Mouse (Mus musculus): ENCODE measurements around the gene Gm10840. TPM values are rescaled to one million over a fixed set of nuclear protein-coding genes. Genes with fewer than 3 reads are reported as not detected.
"Not testable (repeated sequence)": the region's sequence is repeated elsewhere in the genome, so short reads cannot be mapped to it uniquely, and the experiment has no call there.

Gm10840 gene
- total and polyA plus RNA-seq, 2 experiments, result not detected

GRCm38 (mm10) chr11:106125827-106126226 is 34.8 kb upstream of the Gm10840 start:
- no peak overlapping the region for H3K4me3 ChIP-seq (ENCODE audit: insufficient read depth, low read depth, low read length)
- no peak overlapping the region for H3K27ac ChIP-seq (replicated peaks; ENCODE audit: insufficient read depth, low read depth, low read length)
- H3K79me2 ChIP-seq (ENCODE audit: control insufficient read depth, insufficient read depth, low read length), result no peaks in the 10 kb centered on the region; the same call in 1 of the 2 replicates
- peaks cover 39% of the 10 kb centered on the region for H3K36me3 ChIP-seq (ENCODE audit: control insufficient read depth, insufficient read depth, low read length)
- H3K27me3 ChIP-seq (ENCODE audit: control insufficient read depth, insufficient read depth, low read length), result no peaks in the 10 kb centered on the region
- TF ChIP-seq POLR2A (IDR thresholded peaks at IDR 0.05; ENCODE audit: extremely low read depth, insufficient read depth, low read length), result no peak
- TF ChIP-seq CTCF (IDR thresholded peaks at IDR 0.05; ENCODE audit: low read depth, low read length), result no peak
- 74% methylated on average over 1 of the region's 1 CpGs for WGBS
- H3K4me1 ChIP-seq (ENCODE audit: control insufficient read depth, insufficient read depth, low read length), result no peaks in the 10 kb centered on the region
- no peak overlapping the region for H3K9ac ChIP-seq (ENCODE audit: low read depth, low read length)
- no peak for DNase-seq (ENCODE audit: extremely low read depth, low read depth, low spot score)

- not testable (repeated sequence) for H3K4me1 ChIP-seq (ENCODE audit: control insufficient read depth, insufficient read depth, low read length); H3K27ac ChIP-seq (replicated peaks; ENCODE audit: insufficient read depth, low read depth, low read length); H3K9ac ChIP-seq (ENCODE audit: low read depth, low read length); H3K79me2 ChIP-seq (ENCODE audit: control insufficient read depth, insufficient read depth, low read length); H3K27me3 ChIP-seq (ENCODE audit: control insufficient read depth, insufficient read depth, low read length); DNase-seq (ENCODE audit: extremely low read depth, low read depth, low spot score); H3K4me3 ChIP-seq (ENCODE audit: insufficient read depth, low read depth, low read length)
- H3K36me3 ChIP-seq (ENCODE audit: control insufficient read depth, insufficient read depth, low read length), result peaks cover 40% of the 10 kb centered on the region
- 97% methylated on average over 6 of the region's 6 CpGs for WGBS
Observed at GRCm38 (mm10) chr11:106126727-106127373, 33.8 kb upstream of the Gm10840 start.

GRCm38 (mm10) chr11:106129477-106129876 is 31.2 kb upstream of the Gm10840 start:
- H3K36me3 ChIP-seq (ENCODE audit: control insufficient read depth, insufficient read depth, low read length), result peaks cover 28% of the 10 kb centered on the region
- no peaks in the 10 kb centered on the region; the same call in none of the 2 replicates for H3K4me1 ChIP-seq (ENCODE audit: control insufficient read depth, insufficient read depth, low read length)
- no peak overlapping the region for H3K4me3 ChIP-seq (ENCODE audit: insufficient read depth, low read depth, low read length)
- DNase-seq (ENCODE audit: extremely low read depth, low read depth, low spot score), result no peak
- H3K79me2 ChIP-seq (ENCODE audit: control insufficient read depth, insufficient read depth, low read length), result no peaks in the 10 kb centered on the region; the same call in 1 of the 2 replicates
- H3K27me3 ChIP-seq (ENCODE audit: control insufficient read depth, insufficient read depth, low read length), result no peaks in the 10 kb centered on the region
- no peak overlapping the region for H3K9ac ChIP-seq (ENCODE audit: low read depth, low read length)
- no peak for TF ChIP-seq CTCF (IDR thresholded peaks at IDR 0.05; ENCODE audit: low read depth, low read length)
- TF ChIP-seq POLR2A (IDR thresholded peaks at IDR 0.05; ENCODE audit: extremely low read depth, insufficient read depth, low read length), result no peak
- H3K27ac ChIP-seq (replicated peaks; ENCODE audit: insufficient read depth, low read depth, low read length), result no peak overlapping the region
- WGBS, result 80% methylated on average over 1 of the region's 1 CpGs

- peaks cover 6% of the 10 kb centered on the region for H3K4me1 ChIP-seq (ENCODE audit: control insufficient read depth, insufficient read depth, low read length)
- no peak overlapping the region for H3K9ac ChIP-seq (ENCODE audit: low read depth, low read length)
- no peak for DNase-seq (ENCODE audit: extremely low read depth, low read depth, low spot score)
- 95% methylated on average over 5 of the region's 5 CpGs for WGBS
- H3K79me2 ChIP-seq (ENCODE audit: control insufficient read depth, insufficient read depth, low read length), result no peaks in the 10 kb centered on the region; the same call in 1 of the 2 replicates
- H3K4me3 ChIP-seq (ENCODE audit: insufficient read depth, low read depth, low read length), result no peak overlapping the region
- no peaks in the 10 kb centered on the region for H3K27me3 ChIP-seq (ENCODE audit: control insufficient read depth, insufficient read depth, low read length)
- no peak overlapping the region for H3K27ac ChIP-seq (replicated peaks; ENCODE audit: insufficient read depth, low read depth, low read length)
- H3K36me3 ChIP-seq (ENCODE audit: control insufficient read depth, insufficient read depth, low read length), result peaks cover 21% of the 10 kb centered on the region
- TF ChIP-seq CTCF (IDR thresholded peaks at IDR 0.05; ENCODE audit: low read depth, low read length) (no peak), POLR2A (IDR thresholded peaks at IDR 0.05; ENCODE audit: extremely low read depth, insufficient read depth, low read length) (no peak)
Observed at GRCm38 (mm10) chr11:106132516-106132915, 28.1 kb upstream of the Gm10840 start.

DNA sequence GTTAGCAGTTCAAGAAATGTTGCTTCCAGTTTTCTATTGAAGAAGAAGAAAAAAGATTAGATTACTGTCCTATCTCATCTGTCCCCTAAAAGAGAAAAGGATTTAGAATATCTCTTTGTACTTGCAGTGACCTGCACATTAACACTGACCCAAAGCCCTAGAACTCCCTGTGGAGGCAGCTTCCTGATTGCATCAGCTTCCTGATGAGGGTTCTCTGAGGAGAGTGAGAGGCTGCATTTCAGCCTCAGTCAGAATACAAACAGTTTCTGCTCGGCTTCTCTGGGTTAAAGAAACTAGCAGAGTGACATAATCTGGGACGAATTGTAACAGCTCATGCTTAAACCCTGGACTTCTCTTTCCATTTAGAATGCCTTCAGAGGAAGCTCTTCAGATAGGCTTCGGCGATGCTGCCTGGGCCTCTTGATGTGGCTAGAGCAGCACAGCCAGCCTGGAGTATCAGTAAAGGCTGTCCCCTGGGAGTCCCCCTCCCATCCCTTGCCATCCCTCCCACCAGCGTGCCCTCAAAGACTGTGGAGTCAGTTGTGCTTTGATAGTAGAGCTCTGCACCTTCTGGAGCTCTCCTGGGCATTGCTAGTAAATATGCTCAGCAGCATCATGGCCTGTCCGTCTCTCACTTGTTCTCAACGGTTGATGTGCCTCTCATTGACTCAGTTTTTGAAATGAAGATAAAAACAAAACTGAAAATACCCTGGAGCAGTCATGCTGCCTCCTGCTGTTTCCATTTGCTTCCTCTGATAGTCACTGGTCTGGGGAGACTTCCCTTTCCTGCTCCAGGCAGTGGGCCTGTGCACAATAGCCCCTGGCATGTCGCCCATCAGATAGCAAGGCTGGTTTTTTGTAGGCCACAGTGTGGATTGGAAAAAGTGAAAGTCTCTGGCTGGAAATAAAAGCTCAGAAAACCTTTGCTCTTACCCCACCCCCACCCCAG is 25.8 kb upstream of the Gm10840 start:
- H3K27ac ChIP-seq (replicated peaks; ENCODE audit: insufficient read depth, low read depth, low read length), result peak overlapping the region; percentile 57
- H3K4me1 ChIP-seq (ENCODE audit: control insufficient read depth, insufficient read depth, low read length), result peaks cover 6% of the 10 kb centered on the region
- peak overlapping the region; percentile 14; the same call in 1 of the 2 replicates for H3K4me3 ChIP-seq (ENCODE audit: insufficient read depth, low read depth, low read length)
- TF ChIP-seq POLR2A (IDR thresholded peaks at IDR 0.05; ENCODE audit: extremely low read depth, insufficient read depth, low read length) (no peak), CTCF (IDR thresholded peaks at IDR 0.05; ENCODE audit: low read depth, low read length) (no peak)
- H3K9ac ChIP-seq (ENCODE audit: low read depth, low read length), result peak overlapping the region; percentile 5; the same call in 1 of the 2 replicates
- H3K36me3 ChIP-seq (ENCODE audit: control insufficient read depth, insufficient read depth, low read length), result peaks cover 19% of the 10 kb centered on the region
- 15% methylated on average over 8 of the region's 8 CpGs for WGBS
- H3K79me2 ChIP-seq (ENCODE audit: control insufficient read depth, insufficient read depth, low read length), result no peaks in the 10 kb centered on the region; the same call in 1 of the 2 replicates
- no peaks in the 10 kb centered on the region for H3K27me3 ChIP-seq (ENCODE audit: control insufficient read depth, insufficient read depth, low read length)
- peak; percentile 75 for DNase-seq (ENCODE audit: extremely low read depth, low read depth, low spot score)

All from liver, adult 2 months (tissue).